Mouse (Mus musculus): Measurements from ENCODE around the gene Larp6.

Gene Larp6

GRCm38 (mm10) chr9:60712771-60713541 is at the start of gene Larp6:
Larp6 (plus strand) TSS chr9:60712989.
- peak; percentile 50 for DNase-seq (ENCODE audit: low read depth, low spot score)

- DNase-seq (ENCODE audit: low read depth, low spot score) = no peak
Measured at GRCm38 (mm10) chr9:60664385-60664784, 48.4 kb upstream of the Larp6 start.

- peak; percentile 34 for DNase-seq (ENCODE audit: low read depth, low spot score)
Measured at GRCm38 (mm10) chr9:60664866-60665265, 47.9 kb upstream of the Larp6 start.

- no peak for DNase-seq (ENCODE audit: low read depth, low spot score)
Measured at GRCm38 (mm10) chr9:60665535-60665934, 47.3 kb upstream of the Larp6 start.

- no peak for DNase-seq (ENCODE audit: low read depth, low spot score)
Measured at GRCm38 (mm10) chr9:60668886-60669285, 43.9 kb upstream of the Larp6 start.

GRCm38 (mm10) chr9:60672568-60672967 is 40.2 kb upstream of the Larp6 start:
- no peak for DNase-seq (ENCODE audit: low read depth, low spot score)

- no peak for DNase-seq (ENCODE audit: low read depth, low spot score)
Measured at GRCm38 (mm10) chr9:60674780-60675179, 38.0 kb upstream of the Larp6 start.

- no peak for DNase-seq (ENCODE audit: low read depth, low spot score)
Measured at GRCm38 (mm10) chr9:60676429-60676828, 36.4 kb upstream of the Larp6 start.

GRCm38 (mm10) chr9:60678913-60679312 is 33.9 kb upstream of the Larp6 start:
- DNase-seq (ENCODE audit: low read depth, low spot score) = no peak

GRCm38 (mm10) chr9:60681005-60681404 is 31.8 kb upstream of the Larp6 start:
- DNase-seq (ENCODE audit: low read depth, low spot score) = peak; percentile 59

- DNase-seq (ENCODE audit: low read depth, low spot score) = no peak
Measured at GRCm38 (mm10) chr9:60682753-60683152, 30.0 kb upstream of the Larp6 start.

- DNase-seq (ENCODE audit: low read depth, low spot score) = peak; percentile 39
Measured at GRCm38 (mm10) chr9:60687415-60687814, 25.4 kb upstream of the Larp6 start.

- DNase-seq (ENCODE audit: low read depth, low spot score) = peak; percentile 97
Measured at GRCm38 (mm10) chr9:60687891-60688324, 24.9 kb upstream of the Larp6 start, which contains the start of gene Lrrc49. Lrrc49 (minus strand) TSS chr9:60688158.

GRCm38 (mm10) chr9:60692624-60693023 is 20.2 kb upstream of the Larp6 start:
- DNase-seq (ENCODE audit: low read depth, low spot score) = no peak

GRCm38 (mm10) chr9:60693986-60694385 is 18.8 kb upstream of the Larp6 start:
- DNase-seq (ENCODE audit: low read depth, low spot score) = peak; percentile 68

- no peak for DNase-seq (ENCODE audit: low read depth, low spot score)
Measured at GRCm38 (mm10) chr9:60696271-60696985, 16.4 kb upstream of the Larp6 start.

- DNase-seq (ENCODE audit: low read depth, low spot score) = peak; percentile 20
Measured at GRCm38 (mm10) chr9:60699581-60700231, 13.1 kb upstream of the Larp6 start.

- no peak for DNase-seq (ENCODE audit: low read depth, low spot score)
Measured at GRCm38 (mm10) chr9:60707594-60707993, 5.2 kb upstream of the Larp6 start.

- DNase-seq (ENCODE audit: low read depth, low spot score) = no peak
Measured at GRCm38 (mm10) chr9:60708606-60709005, 4.2 kb upstream of the Larp6 start.

- no peak for DNase-seq (ENCODE audit: low read depth, low spot score)
Measured at GRCm38 (mm10) chr9:60709721-60710120, 3.1 kb upstream of the Larp6 start.

GRCm38 (mm10) chr9:60712011-60712410 is 778 bp upstream of the Larp6 start:
- no peak for DNase-seq (ENCODE audit: low read depth, low spot score)

- DNase-seq (ENCODE audit: low read depth, low spot score) = no peak
Measured at GRCm38 (mm10) chr9:60713616-60714015, 827 bp downstream of the Larp6 start.
